Mouse (Mus musculus) thymus, postnatal 0 days (tissue): ENCODE measurements around the gene Ube2t. TPM values are rescaled to one million over a fixed set of nuclear protein-coding genes. Genes with fewer than 3 reads are reported as not detected.
A peak's percentile ranks its signal among the peaks of the same experiment; 100 is the strongest.

ENCODE experiments used
- DNase-seq: peaks from one replicate; pipeline ENCODE4 v3.0.0-alpha.2; 2015; ENCODE audit warnings: low spot score
- polyA plus RNA-seq: library from polyadenylated mRNA; unstranded; fragments of >200 nt; fragmentation: Nextera tagmentation; extraction: Ambion mirVana; gene quantifications from 2 replicates; pipeline ENCODE4 v1.2.1, GENCODE M21; 2015

The Ube2t gene
- polyA plus RNA-seq = 51.6 and 57.5 TPM in 2 replicates

- DNase-seq = peak; percentile 97
Measured at GRCm38 (mm10) chr1:134962053-134962803, at the start of gene Ube2t. Gene Ube2t, plus strand, starts transcription at chr1:134962565.

- no peak for DNase-seq
Measured at GRCm38 (mm10) chr1:134913535-134913934, 48.8 kb upstream of the Ube2t start.

- DNase-seq = no peak
Measured at GRCm38 (mm10) chr1:134915421-134915820, 46.9 kb upstream of the Ube2t start.

GRCm38 (mm10) chr1:134919010-134919409 is 43.4 kb upstream of the Ube2t start:
- DNase-seq = no peak

GRCm38 (mm10) chr1:134932431-134932830 is 29.9 kb upstream of the Ube2t start:
- DNase-seq = no peak

- DNase-seq = no peak
Measured at GRCm38 (mm10) chr1:134936335-134936734, 26.0 kb upstream of the Ube2t start.

- no peak for DNase-seq
Measured at GRCm38 (mm10) chr1:134938233-134938632, 24.1 kb upstream of the Ube2t start.

GRCm38 (mm10) chr1:134940863-134941262 is 21.5 kb upstream of the Ube2t start:
- no peak for DNase-seq

- DNase-seq = no peak
Measured at GRCm38 (mm10) chr1:134942898-134943297, 19.5 kb upstream of the Ube2t start.

GRCm38 (mm10) chr1:134947590-134947989 is 14.8 kb upstream of the Ube2t start:
- DNase-seq = no peak

GRCm38 (mm10) chr1:134949946-134950345 is 12.4 kb upstream of the Ube2t start:
- DNase-seq = no peak

- DNase-seq = peak; percentile 8
Measured at GRCm38 (mm10) chr1:134955050-134955636, 7.2 kb upstream of the Ube2t start.

- DNase-seq = peak; percentile 94
Measured at GRCm38 (mm10) chr1:134955637-134956176, 6.7 kb upstream of the Ube2t start, which contains the start of gene Ppp1r12b. Gene Ppp1r12b, minus strand, starts transcription at chr1:134955942.

GRCm38 (mm10) chr1:134960634-134961033 is 1.7 kb upstream of the Ube2t start:
- peak; percentile 14 for DNase-seq

GRCm38 (mm10) chr1:134962821-134963220 is 456 bp downstream of the Ube2t start:
- DNase-seq = peak; percentile 60

GRCm38 (mm10) chr1:134965430-134965829 is 3.1 kb downstream of the Ube2t start:
- DNase-seq = no peak

- no peak for DNase-seq
Measured at GRCm38 (mm10) chr1:134972920-134973319, 10.6 kb downstream of the Ube2t start.

GRCm38 (mm10) chr1:134987173-134987961 is 25.0 kb downstream of the Ube2t start:
- peak; percentile 11 for DNase-seq

- DNase-seq = no peak
Measured at GRCm38 (mm10) chr1:134987962-134988341, 25.6 kb downstream of the Ube2t start.

GRCm38 (mm10) chr1:134989372-134989771 is 27.0 kb downstream of the Ube2t start:
- peak; percentile 84 for DNase-seq

GRCm38 (mm10) chr1:134992046-134992645 is 29.8 kb downstream of the Ube2t start:
- DNase-seq = peak; percentile 5
